Mouse (Mus musculus) neural tube, embryonic 13.5 days (tissue): ENCODE measurements around the gene Olfr66. TPM values are rescaled to one million over a fixed set of nuclear protein-coding genes. Genes with fewer than 3 reads are reported as not detected.

Experiments used
- ATAC-seq: fragments of 200-750 bp; cut with Nextera tagmentation; 2 replicates; pipeline ENCODE4 v1.8.0; 2017; ENCODE audit warnings: low read depth, mild to moderate bottlenecking, moderate TSS enrichment, moderate library complexity
- H3K27ac ChIP-seq: fragments of 300-500 bp; sonication (generic); replicated peaks from 2 replicates; pipeline ENCODE4 v1.5.1; 2015; ENCODE audit warnings: moderate library complexity, mild to moderate bottlenecking, inconsistent platforms
- H3K27me3 ChIP-seq: fragments of 300-500 bp; sonication (generic); 2 replicates; pipeline ENCODE4 v1.6.1; 2015; ENCODE audit warnings: mild to moderate bottlenecking, inconsistent platforms
- H3K36me3 ChIP-seq: fragments of 300-500 bp; sonication (generic); 2 replicates; pipeline ENCODE4 v1.6.1; 2015; ENCODE audit warnings: mild to moderate bottlenecking, inconsistent platforms
- H3K4me1 ChIP-seq: fragments of 300-500 bp; sonication (generic); replicated peaks from 2 replicates; pipeline ENCODE4 v1.6.1; 2015; ENCODE audit warnings: inconsistent platforms
- H3K4me2 ChIP-seq: fragments of 300-500 bp; sonication (generic); 2 replicates; pipeline ENCODE4 v1.6.1; 2015; ENCODE audit warnings: inconsistent platforms, mild to moderate bottlenecking, moderate library complexity
- H3K4me3 ChIP-seq: fragments of 300-500 bp; sonication (generic); 2 replicates; pipeline ENCODE4 v1.5.1; 2015; ENCODE audit warnings: mild to moderate bottlenecking, inconsistent platforms
- H3K9ac ChIP-seq: fragments of 300-500 bp; sonication (generic); 2 replicates; pipeline ENCODE4 v1.6.1; 2015; ENCODE audit warnings: moderate library complexity, mild to moderate bottlenecking, inconsistent platforms
- H3K9me3 ChIP-seq: fragments of 300-500 bp; sonication (generic); 2 replicates; pipeline ENCODE4 v1.6.1; 2016; ENCODE audit warnings: inconsistent platforms
- WGBS: fragments of 180-500 bp; shearing (Covaris S2); methylation state at CpG from one replicate; pipeline ENCODE4 v1.1.7; 2015; 5-methylcytosine and 5-hydroxymethylcytosine counted together
- polyA plus RNA-seq: library from polyadenylated mRNA; unstranded; fragments of >200 nt; fragmentation: Nextera tagmentation; extraction: Ambion mirVana; gene quantifications from 2 replicates; pipeline ENCODE4 v1.2.1, GENCODE M21; 2015

Gene Olfr66
- polyA plus RNA-seq, 1 experiment from 2014 or later: not detected

DNA sequence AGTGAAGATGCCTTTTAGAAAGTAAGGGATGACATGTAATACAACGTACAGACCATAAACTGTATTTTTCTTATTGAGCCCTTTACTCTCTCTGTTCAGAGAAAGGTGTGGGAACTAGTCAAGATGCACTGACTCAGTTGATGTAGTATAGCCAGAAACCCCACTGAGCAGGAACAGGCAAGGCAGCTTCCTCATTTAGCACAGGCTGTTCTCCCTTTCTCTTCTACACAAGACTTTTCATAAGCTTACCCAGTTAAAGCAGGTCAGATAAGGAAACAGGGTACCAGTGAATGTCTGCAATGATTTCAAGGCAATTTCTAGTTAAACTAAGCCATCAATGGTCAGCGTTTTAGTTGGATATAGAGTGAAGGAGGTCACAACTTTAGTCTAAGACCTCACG is 24.5 kb downstream of the Olfr66 start:
- ATAC-seq: no peak
- H3K9ac ChIP-seq: no peak overlapping the region
- 91% methylated on average over 3 of the region's 3 CpGs for WGBS

DNA sequence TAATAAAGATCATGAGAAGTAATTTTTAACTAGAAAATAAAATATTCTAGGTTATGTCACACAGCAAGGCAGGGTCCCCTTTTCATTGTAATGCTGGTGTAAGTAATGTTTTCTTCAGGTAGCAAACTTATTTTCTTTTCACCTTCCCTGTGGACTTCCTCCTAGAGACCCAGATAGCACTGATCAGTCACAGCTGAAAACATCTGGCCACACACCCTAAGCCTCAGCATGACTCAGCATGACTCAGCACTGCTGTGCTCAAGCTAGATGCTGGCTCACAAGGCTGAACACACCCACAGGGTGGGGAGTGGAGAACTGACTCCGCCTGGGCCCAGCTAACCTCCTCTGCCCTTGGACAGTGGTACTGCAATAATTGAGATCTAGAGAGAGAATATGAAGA is 25.2 kb downstream of the Olfr66 start:
- no peak overlapping the region for H3K4me3 ChIP-seq
- no peaks in the 10 kb centered on the region for H3K4me1 ChIP-seq
- H3K9ac ChIP-seq: no peak overlapping the region
- H3K27ac ChIP-seq: no peak overlapping the region
- WGBS: 59% methylated on average over 1 of the region's 1 CpGs
- no peaks in the 10 kb centered on the region for H3K27me3 ChIP-seq
- no peak overlapping the region for H3K4me2 ChIP-seq
- ATAC-seq: no peak
- H3K36me3 ChIP-seq: no peaks in the 10 kb centered on the region
- no peaks in the 10 kb centered on the region for H3K9me3 ChIP-seq

More for the DNA sequence above, 24.5 kb downstream of the Olfr66 start:
- Histone ChIP-seq H3K4me3 (no peak overlapping the region), H3K36me3 (no peaks in the 10 kb centered on the region), H3K4me2 (no peak overlapping the region), H3K27ac (no peak overlapping the region), H3K4me1 (no peaks in the 10 kb centered on the region), H3K9me3 (no peaks in the 10 kb centered on the region), H3K27me3 (no peaks in the 10 kb centered on the region)

DNA sequence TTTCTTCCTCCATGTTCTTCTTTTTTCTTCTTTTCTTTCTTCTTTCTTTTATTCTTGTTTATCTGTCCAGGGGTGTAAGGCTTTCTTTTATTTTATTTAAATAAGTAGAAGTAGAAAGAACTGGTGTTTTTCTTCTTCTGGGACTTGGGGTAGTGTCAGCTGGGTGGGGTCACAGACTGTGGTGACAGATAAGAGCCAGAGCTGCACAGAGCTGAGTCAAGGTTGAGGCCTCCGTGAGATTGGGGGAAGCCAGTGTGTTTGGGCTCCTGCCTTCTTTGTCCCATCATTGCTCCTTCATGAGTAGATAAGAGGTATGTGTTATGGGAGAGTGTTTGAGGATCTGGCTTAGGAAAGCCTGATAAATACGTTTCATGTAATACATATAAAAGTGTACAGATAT is 27.0 kb downstream of the Olfr66 start:
- Histone ChIP-seq H3K4me3 (no peak overlapping the region), H3K36me3 (no peaks in the 10 kb centered on the region), H3K4me1 (no peaks in the 10 kb centered on the region), H3K27me3 (no peaks in the 10 kb centered on the region), H3K9me3 (no peaks in the 10 kb centered on the region), H3K4me2 (no peak overlapping the region), H3K9ac (no peak overlapping the region), H3K27ac (no peak overlapping the region)
- no peak for ATAC-seq
- WGBS: 78% methylated on average over 2 of the region's 2 CpGs

DNA sequence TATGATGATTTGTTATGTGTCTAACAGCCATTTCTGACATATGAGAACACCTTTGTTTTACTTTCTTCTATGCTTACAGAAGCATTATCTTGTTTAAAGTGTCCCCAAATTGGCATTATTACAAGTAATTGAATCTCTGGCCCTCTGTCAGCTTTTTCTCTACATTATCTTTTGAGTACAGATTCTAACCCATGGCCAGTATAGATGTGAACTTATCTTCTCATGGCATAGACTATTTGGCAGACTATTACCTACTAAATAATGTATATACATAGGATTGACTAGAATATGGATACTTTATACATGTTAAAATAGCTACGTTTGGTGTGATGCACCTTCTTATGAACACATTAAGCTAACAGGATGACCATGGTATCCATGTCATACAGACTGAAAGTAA is 31.4 kb downstream of the Olfr66 start:
- Histone ChIP-seq H3K9ac (no peak overlapping the region), H3K4me3 (no peak overlapping the region), H3K27me3 (no peaks in the 10 kb centered on the region), H3K27ac (no peak overlapping the region), H3K4me1 (no peaks in the 10 kb centered on the region), H3K4me2 (no peak overlapping the region), H3K36me3 (no peaks in the 10 kb centered on the region), H3K9me3 (no peaks in the 10 kb centered on the region)
- ATAC-seq: no peak
- 78% methylated on average over 1 of the region's 1 CpGs for WGBS

DNA sequence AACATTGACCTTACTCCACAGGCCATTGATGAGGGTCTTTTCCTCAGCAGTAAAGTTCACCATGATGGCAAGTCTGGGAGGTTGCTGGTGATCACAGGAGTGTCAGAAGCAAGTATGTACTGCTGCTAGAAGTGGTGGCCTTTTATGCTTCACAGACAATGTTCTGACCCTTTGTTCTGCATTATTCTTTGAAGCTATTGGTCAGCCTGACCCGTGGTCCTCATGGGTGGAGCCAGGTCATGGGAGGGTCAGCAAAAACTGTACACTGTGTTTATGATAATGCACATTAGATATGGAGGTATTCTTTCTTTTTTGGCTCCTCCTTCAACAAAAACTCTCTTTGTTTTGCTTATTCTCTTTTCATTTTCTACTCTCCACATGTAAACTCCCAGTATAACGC is 33.0 kb downstream of the Olfr66 start, which contains the start of gene Hbb-y:
TSS of gene Hbb-y (minus strand) at position 127 of the 400 bp plus-strand sequence.
- no peak within 1 kb of the TSS for H3K4me3 ChIP-seq
- H3K4me2 ChIP-seq: no peak within 1 kb of the TSS
- no peaks in the 10 kb centered on the region for H3K4me1 ChIP-seq
- no peak within 1 kb of the TSS for H3K27ac ChIP-seq
- ATAC-seq: no peak
- H3K36me3 ChIP-seq: no peaks in the 10 kb centered on the region
- no peak within 1 kb of the TSS for H3K9ac ChIP-seq
- no peaks in the 10 kb centered on the region for H3K27me3 ChIP-seq
- no peaks in the 10 kb centered on the region for H3K9me3 ChIP-seq
- 76% methylated on average over 2 of the region's 2 CpGs for WGBS

DNA sequence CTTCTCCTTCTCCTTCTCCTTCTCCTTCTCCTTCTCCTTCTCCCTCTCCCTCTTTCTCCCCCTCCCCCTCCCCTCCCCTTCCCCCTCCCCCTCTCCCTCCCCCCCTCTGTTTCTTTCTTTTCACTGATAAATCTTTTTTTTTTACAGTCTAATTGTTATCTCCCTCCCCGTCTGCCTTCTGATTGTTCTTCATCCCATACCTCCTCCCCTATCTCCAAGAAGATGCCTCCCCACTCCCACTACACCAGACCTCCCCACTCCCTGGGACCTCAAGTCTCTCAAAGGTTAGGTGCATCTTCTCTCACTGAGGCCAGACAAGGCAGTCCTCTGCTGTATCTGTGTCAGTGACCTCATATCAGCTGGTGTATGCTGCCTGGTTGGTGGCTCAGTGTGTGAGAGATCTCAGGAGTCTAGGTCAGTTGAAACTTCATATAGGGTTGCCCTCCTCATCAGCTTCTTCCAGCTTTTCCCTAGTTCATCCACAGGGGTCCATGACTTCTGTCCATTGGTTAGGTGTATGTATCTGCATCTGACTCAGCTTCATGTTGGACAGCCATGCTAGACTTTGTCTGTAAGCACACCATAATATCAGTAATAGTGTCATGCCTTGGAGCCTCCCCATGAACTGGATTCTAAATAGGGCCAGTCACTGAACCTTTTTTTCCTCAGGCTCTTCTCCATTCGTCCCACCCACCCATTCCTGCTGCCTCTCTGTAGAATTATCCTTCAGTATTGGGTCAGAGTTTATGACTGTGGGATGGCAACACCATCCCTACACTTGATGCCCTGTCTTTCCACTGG is 41.3 kb downstream of the Olfr66 start:
- no peak for ATAC-seq
- Histone ChIP-seq H3K9ac (no peak overlapping the region), H3K4me1 (no peaks in the 10 kb centered on the region), H3K4me3 (no peak overlapping the region), H3K27ac (no peak overlapping the region), H3K9me3 (no peaks in the 10 kb centered on the region), H3K4me2 (no peak overlapping the region), H3K36me3 (no peaks in the 10 kb centered on the region), H3K27me3 (no peaks in the 10 kb centered on the region)
- WGBS: 74% methylated on average over 2 of the region's 2 CpGs

DNA sequence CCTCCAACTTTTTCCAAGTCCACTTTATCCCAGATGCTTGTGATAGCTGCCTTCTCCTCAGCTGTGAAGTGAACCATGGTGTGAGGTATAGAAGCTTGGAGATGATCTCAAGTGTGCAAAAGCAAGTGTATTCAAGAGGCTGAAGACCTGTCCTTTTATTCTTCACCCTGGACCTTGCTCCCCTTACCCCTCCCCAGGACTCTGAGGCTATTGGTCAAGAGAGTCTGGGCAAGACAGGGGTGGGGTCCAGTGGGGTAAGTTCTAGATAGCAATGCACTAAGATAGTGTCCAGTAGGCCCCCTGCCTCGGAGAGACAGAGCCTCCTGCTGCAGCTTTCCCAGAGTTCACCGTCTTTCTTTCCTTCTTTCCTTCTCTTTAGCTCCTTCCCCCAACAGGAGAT is 43.0 kb downstream of the Olfr66 start, which contains the start of gene Hbb-bh1:
TSS of gene Hbb-bh1 (minus strand) at position 131 of the 400 bp plus-strand sequence.
- WGBS: 81% methylated on average over 2 of the region's 2 CpGs
- Histone ChIP-seq H3K4me2 (no peak within 1 kb of the TSS), H3K9ac (no peak within 1 kb of the TSS), H3K36me3 (no peaks in the 10 kb centered on the region), H3K27me3 (no peaks in the 10 kb centered on the region), H3K27ac (no peak within 1 kb of the TSS), H3K9me3 (no peaks in the 10 kb centered on the region), H3K4me3 (no peak within 1 kb of the TSS), H3K4me1 (no peaks in the 10 kb centered on the region)
- no peak for ATAC-seq

DNA sequence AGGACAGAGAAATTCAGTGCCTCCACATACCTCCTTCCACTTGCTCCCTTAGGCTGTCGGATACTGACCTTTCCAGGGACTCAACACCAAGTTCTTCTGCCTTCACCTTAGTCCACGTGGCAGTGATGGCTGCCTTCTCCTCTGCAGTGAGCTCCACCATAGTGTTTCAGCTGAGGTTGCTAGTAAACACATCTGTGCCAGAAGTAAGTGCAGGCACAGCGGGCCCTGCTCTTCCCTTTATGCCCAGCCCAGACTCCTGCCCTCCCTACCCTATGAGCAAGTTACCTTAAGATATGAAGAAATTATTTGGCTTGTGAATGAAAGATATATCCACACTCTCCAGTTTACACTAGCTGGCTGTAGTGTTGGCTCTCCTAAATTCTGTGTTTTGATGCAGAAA is 45.8 kb downstream of the Olfr66 start, which contains the start of gene Hbb-bh2:
TSS of gene Hbb-bh2 (minus strand) at position 253 of the 400 bp plus-strand sequence.
- H3K36me3 ChIP-seq: no peaks in the 10 kb centered on the region
- no peak within 1 kb of the TSS for H3K4me2 ChIP-seq
- H3K27ac ChIP-seq: no peak within 1 kb of the TSS
- ATAC-seq: no peak
- WGBS: 65% methylated on average over 3 of the region's 3 CpGs
- no peak within 1 kb of the TSS for H3K9ac ChIP-seq
- no peak within 1 kb of the TSS for H3K4me3 ChIP-seq
- no peaks in the 10 kb centered on the region for H3K4me1 ChIP-seq
- no peaks in the 10 kb centered on the region for H3K27me3 ChIP-seq
- no peaks in the 10 kb centered on the region for H3K9me3 ChIP-seq

Other genes starting within 250 kb of the Olfr66 start
- not detected in 2 replicates for gene Olfr622, start 243.6 kb downstream of the Olfr66 start, polyA plus RNA-seq
- gene Olfr623, start 222.6 kb downstream of the Olfr66 start, polyA plus RNA-seq: not detected in 2 replicates
- gene Olfr624, start 215.1 kb downstream of the Olfr66 start, polyA plus RNA-seq: 0.03 TPM in 1 of 2 replicates, not detected in the other
- gene Olfr625-ps1, start 203.5 kb downstream of the Olfr66 start, polyA plus RNA-seq: not detected in 2 replicates
- not detected in 2 replicates for gene Olfr243, start 171.6 kb downstream of the Olfr66 start, polyA plus RNA-seq
- gene Olfr628, start 155.9 kb downstream of the Olfr66 start, polyA plus RNA-seq: not detected in 2 replicates
- not detected in 2 replicates for gene Olfr629, start 141.3 kb downstream of the Olfr66 start, polyA plus RNA-seq
- gene Olfr630, start 128.9 kb downstream of the Olfr66 start, polyA plus RNA-seq: not detected in 2 replicates
- not detected in 2 replicates for gene Olfr69, start 114.7 kb downstream of the Olfr66 start, polyA plus RNA-seq
- gene Olfr68, start 106.6 kb downstream of the Olfr66 start, polyA plus RNA-seq: not detected in 2 replicates
- not detected in 2 replicates for gene Olfr67, start 94.4 kb downstream of the Olfr66 start, polyA plus RNA-seq
- 1,029 and 1,038 TPM in 2 replicates for gene Hbb-bt, start 72.3 kb downstream of the Olfr66 start, polyA plus RNA-seq
- gene Hbb-bs, start 58.2 kb downstream of the Olfr66 start, polyA plus RNA-seq: 1,894 and 2,140 TPM in 2 replicates
- not detected in 2 replicates for gene Hbb-bh2, start 45.7 kb downstream of the Olfr66 start, polyA plus RNA-seq
- 31.8 and 57.0 TPM in 2 replicates for gene Hbb-bh1, start 43.1 kb downstream of the Olfr66 start, polyA plus RNA-seq
- 3,874 and 4,036 TPM in 2 replicates for gene Hbb-y, start 33.0 kb downstream of the Olfr66 start, polyA plus RNA-seq
- gene Olfr64, start 8.2 kb upstream of the Olfr66 start, polyA plus RNA-seq: not detected in 2 replicates
- gene Olfr65, start 17.2 kb upstream of the Olfr66 start, polyA plus RNA-seq: not detected in 2 replicates
- gene Olfr631, start 42.6 kb upstream of the Olfr66 start, polyA plus RNA-seq: not detected in 2 replicates
- 0.08 TPM in 1 of 2 replicates, not detected in the other for gene Olfr632, start 48.1 kb upstream of the Olfr66 start, polyA plus RNA-seq
- gene Olfr633, start 58.2 kb upstream of the Olfr66 start, polyA plus RNA-seq: not detected in 2 replicates
- gene Olfr635, start 84.9 kb upstream of the Olfr66 start, polyA plus RNA-seq: not detected in 2 replicates
- gene Olfr638, start 112.5 kb upstream of the Olfr66 start, polyA plus RNA-seq: not detected in 2 replicates
- not detected in 2 replicates for gene Olfr639, start 131.1 kb upstream of the Olfr66 start, polyA plus RNA-seq
- gene Olfr640, start 139.3 kb upstream of the Olfr66 start, polyA plus RNA-seq: not detected in 2 replicates
- gene Olfr641, start 149.2 kb upstream of the Olfr66 start, polyA plus RNA-seq: not detected in 2 replicates
- gene Olfr642, start 166.4 kb upstream of the Olfr66 start, polyA plus RNA-seq: not detected in 2 replicates
- gene 4930516K23Rik, start 175.2 kb upstream of the Olfr66 start, polyA plus RNA-seq: not detected in 2 replicates
- gene Olfr644, start 185.6 kb upstream of the Olfr66 start, polyA plus RNA-seq: not detected in 2 replicates
- not detected in 2 replicates for gene Olfr645, start 199.2 kb upstream of the Olfr66 start, polyA plus RNA-seq
- gene Olfr646, start 218.6 kb upstream of the Olfr66 start, polyA plus RNA-seq: not detected in 2 replicates
- not detected in 2 replicates for gene Ubqln5, start 243.6 kb upstream of the Olfr66 start, polyA plus RNA-seq